Mouse (Mus musculus) layer of hippocampus, adult 2 months (tissue): ENCODE results near the gene Myrfl. TPM values are rescaled to one million over a fixed set of nuclear protein-coding genes. Genes with fewer than 3 reads are reported as not detected.
A peak's percentile ranks its signal among the peaks of the same experiment; 100 is the strongest.

Source experiments
- DNase-seq, 2 experiments: peaks; one replicate each; pipeline ENCODE4 v3.0.0; 2022; ENCODE audit warnings: low spot score in 2 of 2
- H3K27ac ChIP-seq: fragments of 200-600 bp; 2 replicates; pipeline ENCODE4 v1.8.1; 2022
- H3K4me3 ChIP-seq: fragments of 200-600 bp; 2 replicates; pipeline ENCODE4 v1.8.1; 2022; ENCODE audit warnings: mild to moderate bottlenecking
- CTCF ChIP-seq: fragments of 200-600 bp; conservative IDR thresholded peaks from 2 replicates; pipeline ENCODE4 v1.8.1; 2022; ENCODE audit warnings: antibody characterized with exemption, mild to moderate bottlenecking, moderate library complexity
- total RNA-seq, 2 experiments: library from RNA; stranded (reverse); gene quantifications; 2 replicates each; pipeline ENCODE4 v1.2.3; 2021

Myrfl gene
- total RNA-seq, 2 experiments from 2014 or later: 0.32 to 0.33 TPM

DNA sequence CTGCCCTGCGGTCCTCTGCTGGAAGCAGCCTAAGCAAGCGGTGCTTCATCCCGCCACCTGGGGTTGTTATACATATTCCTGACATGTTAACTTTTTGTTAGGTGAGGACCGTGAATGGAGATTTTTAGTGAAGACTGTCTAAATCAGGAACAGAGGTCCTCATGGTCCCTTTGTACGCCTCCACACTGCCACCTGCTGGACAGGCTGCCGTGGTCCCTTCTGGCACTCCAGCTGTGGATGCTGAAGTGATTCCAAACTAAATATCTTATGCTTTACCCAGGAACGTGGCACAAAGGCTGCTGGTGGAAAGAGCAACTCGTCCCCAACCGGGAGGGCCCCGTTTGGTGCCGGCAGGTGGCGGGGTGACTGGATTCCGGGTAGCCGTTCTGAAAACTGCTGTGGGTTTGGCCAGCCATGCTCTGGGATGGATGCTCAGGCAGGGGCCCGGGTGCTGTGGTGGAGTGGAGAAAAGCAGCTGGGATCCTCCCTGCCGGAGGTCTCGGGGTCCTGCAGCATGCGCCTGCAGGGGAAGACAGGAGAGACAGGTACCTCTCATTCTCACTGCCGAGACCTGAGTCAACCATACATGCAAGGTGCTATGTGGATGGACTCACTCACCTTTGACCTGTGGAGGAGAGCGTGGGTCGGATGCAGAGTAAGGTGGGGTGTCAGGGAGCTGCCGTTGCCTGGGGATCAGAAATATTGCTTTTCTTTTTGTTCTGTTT lies 47.8 kb downstream of the Myrfl start:
- Histone ChIP-seq H3K4me3 (peak overlapping the region; percentile 40; the same call in 1 of the 2 replicates), H3K27ac (no peak overlapping the region)
- peak; percentile 97 for TF ChIP-seq CTCF
- peak; percentile 79 to 92 for DNase-seq

- no peak for TF ChIP-seq CTCF
- DNase-seq: no peak
- Histone ChIP-seq H3K27ac (no peak overlapping the region), H3K4me3 (no peak overlapping the region)
These were observed 55.2 kb downstream of the Myrfl start for GRCm38 (mm10) chr10:116841551-116841950.

GRCm38 (mm10) chr10:116830676-116831075 lies 66.0 kb downstream of the Myrfl start:
- TF ChIP-seq CTCF: no peak
- H3K4me3 ChIP-seq: no peak overlapping the region
- H3K27ac ChIP-seq: no peak overlapping the region
- no peak for DNase-seq

- H3K27ac ChIP-seq: no peak overlapping the region
- H3K4me3 ChIP-seq: no peak overlapping the region
- DNase-seq: no peak
- no peak for TF ChIP-seq CTCF
These were observed 68.6 kb downstream of the Myrfl start for GRCm38 (mm10) chr10:116828099-116828498.

DNA sequence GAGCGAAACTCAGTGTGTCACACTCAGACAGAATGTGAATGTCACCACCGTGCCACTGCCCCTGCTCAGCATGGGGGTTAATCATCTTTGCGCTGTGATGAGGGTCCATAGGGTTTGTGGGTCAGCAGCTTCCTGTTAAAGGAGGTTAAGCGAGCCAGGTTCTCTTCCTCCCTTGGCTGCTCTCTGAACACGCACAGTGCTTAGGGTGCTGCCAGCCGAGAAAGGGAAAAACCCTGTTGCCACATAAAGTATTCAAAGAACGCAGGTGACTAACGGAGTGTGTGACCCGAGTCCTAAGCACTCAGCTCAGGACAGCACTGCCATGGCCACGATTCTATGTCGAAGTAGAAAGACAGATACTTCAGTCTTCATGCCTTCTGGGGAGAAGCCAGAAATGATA lies 69.4 kb downstream of the Myrfl start:
- Histone ChIP-seq H3K27ac (no peak overlapping the region), H3K4me3 (no peak overlapping the region)
- DNase-seq: no peak
- no peak for TF ChIP-seq CTCF

DNA sequence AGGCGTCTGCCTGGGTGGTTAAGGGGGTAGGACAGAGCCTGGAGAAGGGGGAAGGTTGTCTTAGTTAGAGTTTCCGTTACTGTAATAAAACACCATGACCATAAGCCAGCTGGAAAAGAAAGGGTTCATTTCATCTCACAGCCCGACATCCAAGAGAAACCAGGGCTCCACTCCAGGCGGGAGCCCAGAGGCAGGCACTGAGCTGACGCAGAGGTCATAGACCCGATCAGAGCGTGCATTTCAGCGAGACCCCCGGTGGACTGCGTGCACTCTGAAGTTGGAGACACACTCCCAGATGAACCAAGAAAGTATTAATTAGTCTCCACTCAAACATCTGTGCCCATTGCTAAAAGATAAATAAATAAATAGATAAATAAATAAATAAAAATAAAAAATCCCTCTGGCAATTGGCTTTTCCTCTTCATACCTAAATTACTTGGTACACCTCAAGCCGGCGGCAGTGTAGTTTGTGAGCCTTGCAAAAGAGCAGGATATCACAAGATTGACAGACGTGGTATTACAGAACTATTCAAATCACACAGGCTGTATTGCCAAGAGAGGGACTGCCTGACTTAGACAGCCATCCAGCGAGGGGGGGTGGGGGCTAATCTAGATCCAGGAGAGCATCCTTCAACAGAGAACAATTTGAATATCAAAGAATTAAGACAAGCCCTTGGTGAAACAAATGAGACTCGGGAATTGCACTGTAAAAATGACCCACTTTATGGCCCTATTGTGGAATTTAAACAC lies 81.2 kb downstream of the Myrfl start:
- TF ChIP-seq CTCF: no peak
- no peak overlapping the region for H3K27ac ChIP-seq
- no peak for DNase-seq
- no peak overlapping the region for H3K4me3 ChIP-seq

DNA sequence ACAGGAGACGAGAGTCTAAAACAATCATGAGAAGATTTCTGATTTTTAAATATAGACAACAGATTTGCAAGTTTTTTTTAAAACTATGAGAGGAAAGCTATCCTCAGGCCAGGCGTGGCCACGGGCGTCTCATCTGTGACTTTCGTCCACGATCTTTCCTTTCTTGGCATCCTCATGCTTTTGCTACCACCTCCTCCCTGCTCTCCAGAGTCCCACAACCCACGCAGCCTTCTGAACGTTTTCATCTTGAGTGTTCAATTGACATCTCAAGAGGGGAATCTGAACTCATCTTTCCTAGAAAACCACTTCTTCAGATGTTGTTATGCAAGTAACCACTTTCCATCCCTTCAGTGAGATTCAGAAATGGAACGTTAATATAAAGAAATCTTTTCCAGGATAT lies 83.6 kb downstream of the Myrfl start:
- no peak for TF ChIP-seq CTCF
- H3K27ac ChIP-seq: no peak overlapping the region
- H3K4me3 ChIP-seq: no peak overlapping the region
- DNase-seq: no peak

- TF ChIP-seq CTCF: no peak
- Histone ChIP-seq H3K4me3 (no peak overlapping the region), H3K27ac (no peak overlapping the region)
- no peak for DNase-seq
These were observed 86.0 kb downstream of the Myrfl start for GRCm38 (mm10) chr10:116810738-116811137.

DNA sequence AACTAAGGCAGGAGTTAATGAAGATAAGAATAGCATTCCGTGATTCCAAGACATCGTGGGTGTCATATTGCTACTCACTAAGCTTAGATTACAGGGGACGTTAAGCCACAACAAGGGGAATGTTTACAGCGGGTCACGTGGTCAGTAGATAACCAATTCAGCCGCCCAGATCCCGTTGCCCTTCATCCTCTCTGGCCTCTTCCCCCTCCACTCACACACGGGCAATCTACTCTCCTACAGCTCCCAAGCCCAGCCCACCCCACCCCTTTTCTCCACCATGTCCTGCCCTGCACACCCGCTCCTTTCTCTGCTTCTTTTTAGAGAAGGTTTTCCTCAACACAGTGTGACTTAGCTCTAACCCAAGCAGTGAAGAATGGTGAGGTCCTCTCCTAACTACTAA lies 87.3 kb downstream of the Myrfl start:
- DNase-seq: no peak
- no peak for TF ChIP-seq CTCF

DNA sequence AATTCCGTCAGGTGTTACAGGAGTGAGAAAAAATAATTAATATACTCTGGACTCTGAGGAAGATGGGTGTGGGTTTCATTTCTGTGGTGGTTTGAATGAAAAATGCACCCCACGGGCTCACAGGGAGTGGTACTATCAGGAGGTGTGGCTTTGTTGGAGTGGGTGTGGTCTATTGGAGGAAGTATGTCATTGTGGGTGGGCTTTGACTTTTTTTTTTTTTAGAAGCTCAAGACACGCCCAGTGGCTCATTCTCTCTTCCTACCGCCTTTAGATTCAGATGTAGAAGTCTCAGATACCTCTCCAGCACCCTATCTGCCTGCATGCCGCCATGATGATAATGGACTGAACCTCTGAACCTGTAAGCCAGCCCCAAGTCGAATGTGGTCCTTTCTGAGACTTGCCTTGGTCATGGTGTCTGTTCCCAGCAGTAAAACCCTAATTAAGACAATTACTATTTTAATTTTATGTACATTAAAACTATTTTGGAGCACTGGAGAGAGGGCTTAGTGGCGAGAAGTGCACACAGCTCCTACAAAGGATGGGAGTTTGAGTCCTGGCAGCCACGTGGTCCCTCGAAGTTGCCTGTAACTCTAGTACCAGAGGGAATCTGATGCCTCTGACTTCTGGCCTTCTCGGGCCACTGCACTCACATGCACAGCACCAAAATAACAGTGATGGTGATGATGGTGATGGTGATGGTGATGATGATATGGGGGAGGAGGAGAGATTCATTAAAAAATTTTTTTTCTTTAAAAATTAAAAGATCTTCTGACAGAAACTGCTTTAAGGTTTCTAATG lies 88.0 kb downstream of the Myrfl start:
- no peak for DNase-seq
- H3K27ac ChIP-seq: no peak overlapping the region
- TF ChIP-seq CTCF: no peak

More for the DNA sequence above, 87.3 kb downstream of the Myrfl start:
- Histone ChIP-seq H3K27ac (no peak overlapping the region), H3K4me3 (no peak overlapping the region)

GRCm38 (mm10) chr10:116802178-116802794 lies 94.4 kb downstream of the Myrfl start:
- no peak for DNase-seq
- TF ChIP-seq CTCF: no peak
- Histone ChIP-seq H3K4me3 (no peak overlapping the region), H3K27ac (no peak overlapping the region)

More for the DNA sequence above, 88.0 kb downstream of the Myrfl start:
- H3K4me3 ChIP-seq: no peak overlapping the region

- Histone ChIP-seq H3K4me3 (no peak overlapping the region), H3K27ac (no peak overlapping the region)
- DNase-seq: no peak
- TF ChIP-seq CTCF: no peak
These were observed 95.4 kb downstream of the Myrfl start for GRCm38 (mm10) chr10:116801281-116801680.

DNA sequence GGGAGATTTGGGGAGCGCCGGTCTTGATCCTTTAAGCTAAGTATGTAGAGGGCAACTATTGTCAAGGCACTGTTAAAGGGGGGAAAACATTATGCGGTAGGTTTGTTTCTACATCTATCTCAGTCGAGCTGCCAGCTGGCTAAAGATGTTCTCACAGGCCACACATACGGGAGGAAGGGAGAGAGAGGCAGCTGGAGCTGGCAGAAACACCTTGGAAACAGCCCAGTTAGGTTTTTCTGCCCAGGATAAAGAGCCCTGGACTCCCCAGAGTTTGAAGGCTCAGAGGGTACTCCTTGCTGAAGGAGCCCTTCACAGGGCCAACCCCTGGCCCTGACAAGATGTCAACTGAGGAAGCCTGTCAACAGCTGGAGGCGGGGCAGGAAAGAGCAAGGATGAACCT lies 100.7 kb downstream of the Myrfl start:
- DNase-seq: no peak
- no peak for TF ChIP-seq CTCF
- Histone ChIP-seq H3K4me3 (no peak overlapping the region), H3K27ac (no peak overlapping the region)
